Mouse (Mus musculus) right cerebral cortex, postnatal 25 days (tissue): ENCODE measurements around the gene Intu.

Source experiments
- DNase-seq: peaks from one replicate; pipeline ENCODE4 v3.0.0; 2022

Intu gene

DNA sequence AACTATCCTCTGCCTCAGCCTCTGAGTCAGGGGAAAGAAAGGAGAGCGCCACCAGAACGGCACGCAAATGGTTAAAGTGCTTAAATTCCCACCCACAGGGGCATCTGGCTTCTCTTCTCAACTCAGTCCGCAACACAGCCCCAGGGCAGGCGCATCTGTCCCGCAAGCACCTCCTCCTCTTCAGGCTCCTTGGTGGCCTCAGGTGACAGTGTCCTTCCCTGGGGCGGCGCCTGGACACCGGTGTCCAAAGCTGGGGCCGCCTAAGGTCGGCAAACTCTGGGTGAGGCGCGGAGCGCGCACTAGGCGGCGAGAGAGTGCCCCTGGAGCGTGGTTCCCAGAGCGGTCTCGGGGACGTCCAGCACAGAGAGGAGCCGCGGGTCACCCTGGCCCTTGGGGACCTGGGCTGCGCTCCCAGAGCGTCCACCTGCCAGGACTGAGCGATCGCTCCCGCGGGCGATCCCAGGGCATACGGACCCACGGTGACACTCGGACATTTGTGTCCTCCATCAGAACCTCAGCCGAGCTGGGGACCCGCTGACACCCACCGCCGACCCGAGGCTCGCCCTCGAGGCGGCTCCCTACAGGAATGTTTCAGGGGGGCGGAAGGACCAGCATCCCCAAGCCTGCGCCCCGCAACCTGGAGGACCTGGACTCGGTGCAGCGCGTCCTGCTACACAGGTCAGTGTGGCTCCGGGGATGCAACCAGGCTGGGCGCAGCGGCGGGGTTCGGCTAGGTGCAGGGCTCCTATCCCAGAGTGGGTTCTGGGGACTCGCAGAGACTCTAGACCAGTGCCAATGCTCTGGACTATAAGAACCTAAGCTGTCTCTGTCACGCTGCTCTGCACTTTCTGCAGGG lies at the start of gene Intu:
Gene Intu (plus strand): TSS at position 1 of the 856 bp plus-strand sequence.
- DNase-seq: peak; percentile 47

DNA sequence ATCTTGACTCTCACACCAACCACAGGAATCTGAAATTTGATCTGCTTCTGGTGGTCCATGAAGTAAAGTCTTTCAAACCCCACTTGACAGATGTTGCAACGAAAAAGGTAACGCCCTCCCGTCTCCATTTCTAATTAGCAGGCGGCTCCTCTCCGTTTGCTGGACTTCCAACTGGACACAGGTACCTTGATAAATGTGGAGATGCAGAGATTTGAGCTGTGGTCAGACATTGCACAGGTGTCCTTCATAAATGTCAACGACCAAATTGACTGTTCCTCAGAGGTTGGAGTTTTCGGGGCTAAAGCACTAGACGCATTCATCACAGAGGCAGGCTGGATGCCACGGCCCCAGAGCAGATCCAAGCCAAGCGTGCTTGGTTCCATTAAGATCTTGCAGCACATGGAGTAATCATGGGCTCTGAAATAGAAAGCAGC lies 47.8 kb upstream of the Intu start:
- DNase-seq: no peak

DNA sequence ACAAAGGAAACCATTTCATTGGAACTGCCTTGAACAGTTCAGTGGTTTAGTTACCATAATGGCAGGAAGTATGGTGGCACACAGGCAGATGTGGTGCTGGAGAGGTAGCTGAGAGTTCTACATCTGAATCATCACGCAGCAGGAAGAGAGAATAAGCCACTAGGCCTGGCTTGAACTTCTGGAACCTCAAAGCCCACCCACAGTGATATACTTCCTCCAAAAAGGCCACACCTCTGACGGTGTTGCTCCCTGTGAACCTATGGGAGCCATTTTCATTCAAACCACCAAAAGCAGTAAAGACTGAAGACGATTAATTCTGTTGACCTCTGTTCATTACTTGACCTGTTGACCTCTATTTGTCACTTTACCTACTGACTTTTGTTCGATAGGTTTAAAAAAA lies 43.7 kb upstream of the Intu start:
- DNase-seq: no peak

DNA sequence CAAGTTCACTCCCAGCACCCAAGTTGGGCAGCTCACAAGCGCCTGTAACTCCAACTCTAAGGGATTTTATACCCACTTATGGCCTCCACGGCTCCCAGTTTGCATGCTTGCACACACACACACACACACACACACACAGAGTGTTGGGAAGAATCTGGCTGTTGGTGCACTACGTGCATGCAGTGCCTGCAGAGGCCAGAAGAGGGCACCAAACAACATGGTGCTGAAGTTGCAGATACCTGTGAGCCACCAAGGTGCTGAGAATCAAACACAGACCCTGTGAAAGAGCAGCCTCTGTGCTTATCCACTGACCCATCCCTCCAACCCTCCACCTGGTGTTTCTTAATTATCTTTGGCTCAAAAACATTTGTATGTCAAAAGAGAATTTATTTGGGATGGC lies 39.3 kb upstream of the Intu start:
- DNase-seq: no peak

DNA sequence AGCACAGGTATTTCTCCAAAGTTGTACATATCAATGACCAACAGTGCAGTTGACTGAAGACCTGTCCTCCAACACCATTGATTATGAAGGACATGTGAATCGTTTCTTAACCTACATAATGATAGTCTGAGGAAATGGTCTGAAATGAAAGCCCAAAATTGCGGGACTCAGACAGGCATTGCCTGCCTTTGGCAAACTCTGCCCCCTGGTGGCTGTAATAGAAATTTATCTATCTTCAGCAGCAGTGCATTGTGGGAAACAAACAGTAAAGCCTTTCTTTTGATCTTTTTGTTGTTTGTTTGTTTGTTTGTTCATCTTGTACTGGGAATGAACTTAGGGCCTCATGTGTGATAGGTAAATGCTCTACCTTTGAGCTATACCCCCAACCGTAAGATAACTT lies 32.2 kb upstream of the Intu start:
- no peak for DNase-seq

DNA sequence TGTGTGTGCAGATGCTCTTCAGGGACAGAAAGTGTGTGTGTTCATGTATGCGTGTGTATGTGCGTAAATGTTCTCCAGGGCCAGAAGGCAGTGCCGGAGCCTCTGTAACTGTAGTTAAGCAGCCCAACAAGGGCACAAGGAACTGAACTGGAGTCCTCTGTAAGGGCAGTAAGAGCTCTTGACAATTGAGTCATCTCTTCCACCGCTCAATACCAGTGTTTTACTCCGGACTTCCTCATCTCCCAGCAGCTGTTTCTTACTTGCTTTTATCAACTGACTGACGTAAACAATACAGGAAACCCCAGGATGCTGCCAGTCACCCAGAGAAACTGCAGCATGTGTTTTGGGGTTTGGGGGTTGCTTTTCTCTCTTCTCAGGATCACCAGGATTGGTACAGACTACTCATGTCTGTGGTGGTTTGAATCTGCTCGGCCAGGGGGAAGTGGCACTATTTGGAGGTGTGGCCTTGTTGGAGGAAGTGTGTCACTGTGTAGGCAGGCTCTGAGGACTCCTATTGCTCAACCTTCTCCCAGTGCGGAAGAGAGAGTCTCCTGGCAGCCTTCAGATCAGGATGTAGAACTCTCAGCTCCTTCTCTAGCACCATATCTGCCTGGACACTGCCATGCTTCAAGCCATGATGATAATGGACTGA lies 30.8 kb upstream of the Intu start:
- no peak for DNase-seq

DNA sequence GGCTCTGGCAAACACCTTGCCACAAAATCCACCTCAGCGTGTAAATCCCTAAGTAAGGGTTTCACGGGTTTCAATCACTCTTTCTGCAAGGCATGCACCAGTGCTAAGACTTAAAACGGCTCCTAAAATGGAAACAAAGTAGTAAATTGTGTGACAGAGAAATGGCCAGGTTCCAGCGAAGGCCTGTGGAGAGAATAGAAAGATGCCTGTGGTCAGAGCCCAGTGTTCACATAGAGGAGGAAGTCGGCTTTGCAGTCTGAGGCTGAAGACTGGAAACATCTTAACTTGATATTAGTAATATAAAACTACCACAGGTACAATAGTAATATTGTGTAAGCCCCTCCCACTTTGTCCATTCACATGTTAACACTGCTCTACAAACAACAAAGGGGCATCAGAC lies 26.7 kb upstream of the Intu start:
- DNase-seq: no peak

DNA sequence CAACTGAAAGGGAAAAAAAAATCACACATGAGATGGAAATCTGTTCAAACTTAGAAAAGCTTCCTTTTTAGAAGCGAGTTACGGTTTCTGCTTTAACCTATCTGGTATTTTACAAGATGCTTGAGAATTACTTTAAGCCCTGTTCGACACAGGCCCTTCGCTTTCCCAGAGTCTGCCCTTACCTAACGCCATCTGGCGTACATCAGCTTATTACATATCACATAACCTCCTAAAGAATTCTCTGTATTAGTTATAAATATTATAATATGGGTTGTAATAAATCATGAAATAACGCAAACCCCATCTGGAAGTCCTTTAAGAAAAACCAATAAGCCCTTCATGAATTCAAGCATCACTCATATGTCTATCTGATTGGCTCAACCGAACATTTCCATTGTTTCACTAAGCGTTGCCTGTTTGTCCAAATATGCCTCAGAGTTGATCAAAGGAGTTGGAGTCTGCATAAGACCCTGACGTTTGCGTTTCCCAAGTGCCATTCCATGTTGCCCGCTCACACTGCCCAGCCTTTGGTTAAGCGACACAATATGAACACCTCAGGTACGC lies 25.6 kb upstream of the Intu start:
- no peak for DNase-seq

DNA sequence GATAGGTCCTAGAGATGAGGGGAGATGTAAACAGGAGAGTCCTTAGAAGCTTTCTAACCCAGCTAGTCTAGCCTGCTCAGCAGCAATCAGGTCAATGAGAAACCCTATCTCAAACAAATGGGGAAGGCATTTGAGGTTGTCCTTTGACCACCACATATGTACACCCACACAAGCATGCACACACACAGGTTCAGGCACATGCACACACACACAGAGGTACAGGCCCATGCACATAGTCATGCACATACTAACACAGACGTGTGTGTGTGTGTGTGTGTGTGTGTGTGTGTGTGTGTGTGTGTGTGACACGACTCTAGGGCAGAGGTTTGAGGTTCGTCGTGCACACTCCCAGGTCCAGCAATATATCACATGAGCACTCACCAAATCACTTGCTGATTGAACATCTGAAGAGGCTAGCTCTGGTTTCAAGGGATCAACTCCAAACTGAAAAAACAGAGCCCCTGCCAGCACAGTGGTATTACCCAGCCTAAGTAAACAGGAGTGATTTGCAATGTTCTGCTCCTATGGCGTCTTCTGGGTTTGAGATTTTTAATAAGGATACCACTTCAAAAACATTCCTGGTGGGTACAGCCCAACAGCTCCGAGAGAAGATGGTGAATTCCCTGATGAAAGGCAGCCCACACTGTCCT lies 22.0 kb upstream of the Intu start:
- no peak for DNase-seq

DNA sequence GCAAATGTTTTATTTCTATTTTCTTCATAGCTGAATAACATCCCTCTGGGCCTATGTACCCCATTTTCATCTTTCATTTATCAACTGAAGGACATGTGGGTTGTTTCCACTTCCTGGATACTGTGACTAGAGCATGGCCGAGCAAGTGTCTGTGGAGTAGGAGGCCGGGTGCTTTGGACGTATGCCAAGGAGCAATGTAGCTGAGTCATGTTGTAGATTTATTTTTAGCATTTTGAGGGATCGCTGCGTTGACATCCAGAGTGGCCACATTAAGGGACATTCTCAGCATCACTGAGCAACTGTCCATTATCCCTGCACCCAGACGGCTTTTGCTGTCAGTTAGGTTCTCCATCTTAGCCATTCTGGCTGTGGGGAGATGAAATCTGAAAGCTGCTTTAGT lies 20.5 kb upstream of the Intu start:
- DNase-seq: no peak

DNA sequence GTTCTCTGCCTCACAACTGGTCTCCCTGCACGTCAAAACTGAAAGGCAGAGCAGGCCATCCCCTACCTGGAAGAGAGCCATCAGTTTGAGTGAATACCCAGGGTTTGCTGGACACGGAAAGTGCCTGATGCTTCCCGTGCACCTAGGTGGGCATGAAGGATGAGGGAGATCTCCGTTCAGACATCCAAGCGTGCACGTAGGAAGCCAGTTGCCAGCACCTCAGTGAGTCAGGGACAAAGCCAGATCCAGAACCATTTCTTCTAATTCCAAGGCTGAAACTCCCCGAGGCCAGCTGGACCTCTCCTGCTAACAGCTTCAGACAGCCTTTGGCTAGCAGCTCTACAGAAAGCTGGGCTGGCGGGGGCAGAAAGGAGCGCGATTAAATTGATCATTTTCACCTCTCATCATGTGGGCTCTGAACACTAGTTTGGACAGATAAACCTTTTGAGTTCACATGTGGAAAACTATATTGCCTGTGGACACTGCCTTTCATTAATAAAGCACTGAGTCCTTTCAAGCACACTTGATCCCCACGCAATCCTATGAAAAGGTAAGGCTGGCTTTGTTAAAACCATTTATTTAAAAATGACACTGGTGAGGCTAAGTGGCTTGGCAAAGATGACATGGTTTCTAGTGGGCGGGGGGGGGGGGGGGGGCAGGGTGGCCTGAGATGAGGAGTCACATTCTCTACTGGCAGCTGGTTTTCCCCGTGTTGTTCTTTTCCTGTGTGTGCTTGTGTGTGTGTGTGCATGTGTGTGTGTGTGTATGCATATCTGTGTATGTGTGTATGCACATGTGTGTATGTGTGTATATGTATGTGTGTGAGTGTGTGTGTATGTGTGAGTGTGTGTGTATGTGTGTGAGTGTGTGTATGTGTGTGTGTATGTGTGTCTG lies 17.9 kb upstream of the Intu start:
- DNase-seq: no peak

DNA sequence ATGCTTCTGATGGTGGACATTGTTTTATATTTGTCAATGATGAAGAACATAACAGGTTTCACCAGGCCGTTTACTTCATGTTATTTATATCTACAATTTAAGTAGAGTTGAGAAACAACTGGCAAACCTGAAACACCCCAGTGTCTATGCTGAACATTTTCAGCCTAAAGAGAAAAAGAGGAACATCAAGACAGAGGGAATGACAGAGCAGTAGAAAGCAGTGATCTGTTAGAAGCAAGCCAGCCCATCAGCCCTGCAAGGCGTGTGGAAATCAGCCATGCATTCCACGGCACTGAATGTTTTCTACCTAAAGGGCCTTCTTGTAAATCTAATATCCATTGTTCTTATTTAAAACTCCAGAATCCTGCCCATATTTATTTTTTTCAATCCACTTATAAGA lies 12.8 kb upstream of the Intu start:
- DNase-seq: no peak

DNA sequence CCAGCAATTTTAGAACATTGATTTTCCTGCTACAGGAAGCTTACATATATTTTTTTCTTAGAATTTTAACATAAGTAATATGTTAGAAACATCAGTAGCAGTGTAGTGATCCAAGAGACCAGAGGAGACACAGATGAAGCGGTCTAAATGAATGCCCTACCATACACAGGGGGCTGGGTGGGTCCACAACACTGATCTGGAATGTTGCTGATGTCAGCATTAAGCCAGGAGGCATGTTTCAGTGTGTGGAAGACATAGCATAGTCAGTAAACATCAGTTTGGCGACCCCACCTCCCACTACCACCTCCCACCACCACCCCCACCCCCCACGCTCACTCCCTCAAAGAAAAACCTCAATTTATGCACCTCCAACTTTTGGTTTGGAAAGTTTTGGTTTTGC lies 11.5 kb upstream of the Intu start:
- no peak for DNase-seq

DNA sequence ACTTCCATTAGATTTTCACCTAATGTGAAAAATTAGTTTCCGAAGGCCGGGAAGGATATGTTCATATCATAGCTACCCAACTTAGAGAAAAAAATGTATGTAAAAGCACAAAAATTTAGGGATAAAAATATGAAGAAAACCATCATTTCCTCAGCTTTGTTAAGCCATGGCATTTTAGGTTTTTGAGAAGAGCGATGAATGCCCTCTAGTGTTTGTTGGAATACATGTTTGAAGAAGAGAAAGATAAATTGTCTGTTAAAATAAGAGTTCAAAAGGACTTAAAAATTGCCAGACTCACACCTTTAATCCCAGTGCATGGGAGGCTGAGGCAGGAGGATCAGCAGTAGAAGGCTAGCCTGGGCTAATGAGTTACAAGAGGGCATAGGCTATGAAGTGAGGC lies 10.5 kb upstream of the Intu start:
- no peak for DNase-seq

DNA sequence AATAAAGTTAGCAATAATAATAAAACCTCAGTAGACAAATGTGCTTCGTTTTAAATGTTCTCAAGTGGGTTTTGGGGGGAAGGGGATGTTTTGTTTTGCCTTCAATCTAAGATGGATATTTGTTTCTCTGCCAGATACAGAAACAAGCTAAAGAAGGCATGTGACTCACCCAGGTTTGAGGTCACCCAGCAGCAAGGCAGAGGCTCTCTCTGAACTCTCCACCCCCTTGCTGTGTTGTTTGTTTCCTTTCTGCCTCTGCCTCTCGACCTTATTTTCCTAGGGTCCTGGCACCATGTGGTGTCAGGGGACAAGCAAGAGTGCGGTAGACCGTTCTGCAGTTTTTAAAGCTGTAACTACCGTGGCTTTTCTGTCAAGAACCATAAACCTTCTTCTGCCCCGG lies 8.6 kb upstream of the Intu start:
- no peak for DNase-seq

DNA sequence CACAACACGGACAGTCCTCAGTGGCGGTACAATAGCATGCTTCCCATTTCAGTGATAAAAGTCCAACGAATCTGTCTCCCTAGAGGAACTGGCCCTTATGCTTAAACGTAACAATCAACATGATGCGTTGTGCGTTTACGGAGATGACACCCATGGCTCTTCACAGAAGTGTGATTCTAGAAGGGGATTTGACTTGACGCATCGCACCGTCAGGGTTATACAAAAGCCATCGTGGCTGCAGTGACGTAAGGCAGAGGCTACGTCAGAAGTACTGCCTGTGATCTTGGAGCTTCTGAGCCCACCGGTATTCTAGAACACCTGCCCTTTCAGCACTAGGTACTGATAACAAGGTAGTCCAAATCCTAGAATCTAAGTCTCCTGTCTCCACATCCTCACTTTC lies 8.2 kb upstream of the Intu start:
- no peak for DNase-seq

DNA sequence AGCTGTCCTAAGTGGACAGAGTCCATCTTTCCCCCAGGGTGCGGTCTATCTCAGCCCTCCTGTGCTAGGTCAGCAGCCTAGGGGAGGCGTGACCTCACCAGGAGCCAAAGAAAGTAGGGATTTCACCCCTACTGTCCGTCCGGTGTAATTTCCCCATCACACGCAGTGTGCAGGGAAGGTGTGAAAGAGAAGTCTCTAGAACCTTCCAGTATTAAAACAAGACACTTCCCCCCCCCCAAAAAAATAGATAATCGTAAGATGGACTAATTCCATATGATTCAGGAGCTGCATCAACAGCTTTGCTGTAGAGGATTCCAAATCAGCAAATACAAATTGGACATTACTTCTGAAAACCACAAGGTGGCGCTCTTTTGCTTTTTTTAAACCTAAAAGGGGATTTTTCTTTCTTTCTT lies 7.7 kb upstream of the Intu start:
- no peak for DNase-seq

DNA sequence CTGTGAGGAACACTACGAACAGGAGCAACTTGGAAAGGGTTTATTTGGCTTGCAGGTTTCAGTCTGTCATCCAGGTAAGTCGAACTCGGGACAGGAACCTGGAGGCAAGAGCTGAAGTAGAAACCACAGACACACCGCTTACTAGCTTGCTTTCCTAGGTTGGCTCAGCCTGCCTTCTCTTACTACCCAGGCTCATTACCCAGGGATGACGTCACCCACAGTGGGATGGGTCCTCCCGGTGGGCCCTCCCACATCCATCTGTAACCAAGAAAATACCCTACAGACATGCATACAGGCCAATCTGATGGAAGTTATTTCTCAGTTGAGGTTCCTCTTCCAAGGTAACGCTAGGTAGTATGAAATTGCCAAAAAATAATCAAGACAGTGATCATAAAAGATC lies 6.2 kb upstream of the Intu start:
- no peak for DNase-seq

DNA sequence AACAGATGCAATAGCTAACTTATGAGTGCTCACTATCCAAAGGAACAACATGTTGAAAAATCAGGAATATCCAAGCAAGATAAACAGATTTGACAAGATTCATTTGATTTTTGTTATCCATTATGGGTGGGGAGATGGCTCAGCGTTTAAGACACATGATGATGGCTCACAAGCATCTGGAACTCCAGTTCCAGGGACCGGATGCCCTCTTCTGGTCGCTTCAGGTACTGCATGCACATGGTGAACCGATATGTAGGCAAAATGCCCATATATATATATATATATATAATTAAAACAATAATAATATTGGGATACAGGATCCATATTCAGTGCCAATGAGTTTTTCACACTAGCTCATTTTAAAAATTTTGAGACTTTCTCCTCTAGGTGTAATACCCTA lies 5.7 kb upstream of the Intu start:
- DNase-seq: no peak

DNA sequence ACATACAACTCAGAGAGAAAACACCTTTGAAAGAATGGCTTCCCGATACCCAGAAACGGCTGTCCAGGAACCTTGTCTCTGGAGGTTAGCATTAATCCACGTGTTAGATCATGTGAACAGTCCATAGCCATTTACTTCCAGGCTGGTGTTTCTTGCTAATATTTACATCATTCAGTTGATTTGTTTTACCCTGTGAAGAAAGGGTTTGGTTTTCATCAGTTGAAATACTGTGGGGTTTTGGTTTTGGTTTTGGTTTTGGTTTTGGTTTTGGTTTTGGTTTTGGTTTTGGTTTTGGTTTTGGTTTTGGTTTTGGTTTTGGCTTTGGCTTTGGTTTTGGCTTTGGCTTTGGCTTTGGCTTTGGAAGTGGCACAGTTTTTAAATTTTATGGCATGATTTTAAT lies 5.0 kb upstream of the Intu start:
- no peak for DNase-seq

DNA sequence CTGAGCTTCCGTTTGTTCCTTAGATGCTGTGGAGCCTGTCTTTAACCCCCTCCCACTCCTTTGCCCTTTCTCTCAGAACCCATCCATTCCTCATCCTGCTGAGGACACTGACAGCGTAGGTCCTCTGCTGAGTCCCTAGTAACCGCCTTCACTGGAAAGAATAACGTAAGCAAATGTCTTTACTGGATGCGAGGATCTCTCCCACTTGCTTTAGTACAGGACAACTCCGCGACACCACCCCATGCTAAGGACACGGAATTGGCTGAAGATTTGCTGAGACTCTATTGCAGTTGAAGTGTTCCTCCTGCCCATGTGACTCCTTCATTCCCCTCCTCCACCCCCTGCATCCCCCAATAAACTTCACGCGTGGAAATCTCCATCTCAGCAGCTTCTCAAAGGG lies 3.9 kb upstream of the Intu start:
- no peak for DNase-seq
